Mouse (Mus musculus): Measurements from ENCODE around the gene Rnf6. TPM values are rescaled to one million over a fixed set of nuclear protein-coding genes. Genes with fewer than 3 reads are reported as not detected.

The Rnf6 gene
- polyA plus RNA-seq, 1 experiment from 2014 or later, result 32.5 TPM

DNA sequence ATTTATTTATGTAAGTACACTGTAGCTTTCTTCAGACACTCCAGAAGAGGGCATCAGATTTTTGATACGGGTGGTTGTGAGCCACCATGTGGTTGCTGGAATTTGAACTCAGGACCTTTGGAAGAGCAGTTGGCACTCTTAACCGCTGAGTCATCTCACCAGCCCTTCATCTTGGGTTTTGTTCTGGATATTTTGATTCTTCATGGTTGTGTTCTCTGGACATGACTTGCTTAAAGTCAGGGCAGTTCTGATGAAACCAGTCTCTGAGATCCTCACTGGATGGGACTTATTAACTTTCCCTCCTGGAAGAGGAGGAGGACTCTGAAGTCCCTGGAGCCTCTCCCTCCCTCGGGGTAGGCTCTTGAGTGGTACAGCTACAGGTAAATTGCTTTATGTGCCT, 19.8 kb upstream of the Rnf6 start:
- Histone ChIP-seq H3K4me3 (ENCODE audit: inconsistent target) (no peak overlapping the region), H3K27ac (no peak overlapping the region), H3K36me3 (ENCODE audit: inconsistent target) (no peaks in the 10 kb centered on the region), H3K79me2 (ENCODE audit: inconsistent target) (peaks cover 100% of the 10 kb centered on the region)
- 94% methylated on average over 3 of the region's 3 CpGs for WGBS (ENCODE audit: missing documents)

DNA sequence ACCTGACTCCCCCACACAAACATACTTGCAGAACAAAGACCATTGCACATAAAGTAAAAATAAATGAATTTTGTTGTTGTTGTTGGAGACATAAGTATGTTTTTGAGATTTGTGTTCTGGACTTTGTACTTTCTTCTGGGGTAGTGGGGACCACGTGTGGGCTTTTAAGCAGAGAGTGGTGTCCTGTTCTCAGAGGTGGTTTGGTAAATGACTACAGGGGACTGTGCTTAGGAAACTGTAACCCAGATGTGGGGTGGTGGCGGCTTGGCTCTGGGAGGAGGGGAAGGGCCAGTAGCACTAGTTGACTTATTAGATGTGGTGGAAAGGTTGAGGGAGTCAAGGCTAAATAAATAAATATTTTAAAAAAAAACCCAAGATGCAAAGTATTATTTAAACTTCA, 19.4 kb upstream of the Rnf6 start:
- 96% methylated on average over 2 of the region's 2 CpGs for WGBS (ENCODE audit: missing documents)
- no peak overlapping the region for H3K4me3 ChIP-seq (ENCODE audit: inconsistent target)
- peaks cover 100% of the 10 kb centered on the region for H3K79me2 ChIP-seq (ENCODE audit: inconsistent target)
- H3K36me3 ChIP-seq (ENCODE audit: inconsistent target), result no peaks in the 10 kb centered on the region
- H3K27ac ChIP-seq, result no peak overlapping the region

DNA sequence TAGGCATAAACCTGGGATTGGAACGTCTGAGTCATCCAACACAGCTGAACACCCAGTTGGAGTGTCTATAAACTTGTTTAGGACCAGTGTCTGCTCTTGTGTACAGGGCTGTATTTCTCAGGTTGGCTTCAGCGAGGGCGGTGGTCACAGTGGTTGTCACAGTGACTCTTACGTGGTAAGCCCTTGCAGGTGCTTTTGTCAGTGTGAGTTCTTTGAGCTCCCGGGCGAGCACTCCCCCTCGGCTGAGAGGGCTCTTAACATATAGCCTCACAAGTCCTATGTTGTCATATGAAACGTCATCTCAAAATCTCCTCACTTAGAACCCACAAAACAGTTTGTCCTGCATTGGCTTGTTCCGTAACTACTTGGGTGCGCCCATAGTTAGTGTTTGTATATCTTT, 16.9 kb upstream of the Rnf6 start:
- Histone ChIP-seq H3K4me3 (ENCODE audit: inconsistent target) (no peak overlapping the region), H3K79me2 (ENCODE audit: inconsistent target) (peaks cover 100% of the 10 kb centered on the region), H3K27ac (no peak overlapping the region), H3K36me3 (ENCODE audit: inconsistent target) (no peaks in the 10 kb centered on the region)
- 90% methylated on average over 10 of the region's 10 CpGs for WGBS (ENCODE audit: missing documents)

DNA sequence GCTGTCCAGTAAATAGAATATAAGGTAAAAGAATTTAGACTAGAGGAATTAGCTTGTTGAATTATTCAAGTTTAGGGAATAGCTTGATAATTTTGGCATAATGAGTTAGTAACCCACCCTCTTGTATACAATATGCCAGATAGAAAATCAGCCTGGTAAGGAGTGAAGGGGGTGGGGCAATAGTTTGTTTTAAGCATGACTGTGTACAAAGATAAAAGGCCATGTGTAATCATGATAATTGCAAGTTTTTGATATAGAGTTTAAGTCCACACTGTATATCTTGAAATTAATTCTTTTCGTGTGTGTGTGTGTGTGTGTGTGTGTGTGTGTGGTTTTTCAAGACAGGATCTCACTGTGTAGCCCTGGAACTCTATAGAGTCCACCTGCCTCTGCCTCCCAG, 13.0 kb upstream of the Rnf6 start:
- Histone ChIP-seq H3K4me3 (ENCODE audit: inconsistent target) (no peak overlapping the region), H3K27ac (no peak overlapping the region), H3K36me3 (ENCODE audit: inconsistent target) (no peaks in the 10 kb centered on the region), H3K79me2 (ENCODE audit: inconsistent target) (peaks cover 77% of the 10 kb centered on the region)
- WGBS (ENCODE audit: missing documents), result 100% methylated on average over 1 of the region's 1 CpGs

DNA sequence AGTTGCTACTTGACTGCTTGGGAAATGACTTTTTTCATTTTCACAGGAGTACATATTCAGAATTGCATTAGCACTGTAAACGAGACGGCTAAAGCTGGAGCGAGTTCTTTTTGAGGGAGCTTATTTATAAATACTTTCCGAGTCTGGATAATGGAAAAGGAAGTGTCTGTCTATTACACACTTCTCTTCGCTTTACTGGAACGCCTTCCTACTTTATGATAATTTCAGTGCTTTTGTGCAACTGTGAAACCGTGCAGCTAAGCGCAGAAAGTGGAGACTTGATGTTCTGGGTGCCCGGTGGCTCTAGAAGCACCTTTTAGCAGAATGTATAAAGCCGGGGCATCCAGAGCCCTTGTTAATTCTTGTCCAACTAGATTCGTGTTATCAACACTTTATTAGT, 11.5 kb upstream of the Rnf6 start:
- peaks cover 62% of the 10 kb centered on the region for H3K79me2 ChIP-seq (ENCODE audit: inconsistent target)
- H3K27ac ChIP-seq, result no peak overlapping the region
- H3K4me3 ChIP-seq (ENCODE audit: inconsistent target), result peak overlapping the region; percentile 71; the same call in 1 of the 2 replicates
- 74% methylated on average over 11 of the region's 11 CpGs for WGBS (ENCODE audit: missing documents)
- no peaks in the 10 kb centered on the region for H3K36me3 ChIP-seq (ENCODE audit: inconsistent target)

GRCm38 (mm10) chr5:146232056-146232675, 10.8 kb upstream of the Rnf6 start:
- H3K27ac ChIP-seq, result peak overlapping the region; percentile 44
- 48% methylated on average over 6 of the region's 6 CpGs for WGBS (ENCODE audit: missing documents)

GRCm38 (mm10) chr5:146231655-146231996, 10.3 kb upstream of the Rnf6 start:
- Histone ChIP-seq H3K36me3 (ENCODE audit: inconsistent target) (no peaks in the 10 kb centered on the region), H3K4me3 (ENCODE audit: inconsistent target) (peak overlapping the region; percentile 71), H3K79me2 (ENCODE audit: inconsistent target) (peaks cover 50% of the 10 kb centered on the region), H3K27ac (peak overlapping the region; percentile 44)
- under 1% methylated on average over 17 of the region's 19 CpGs for WGBS (ENCODE audit: missing documents)

More at GRCm38 (mm10) chr5:146232056-146232675, 10.8 kb upstream of the Rnf6 start:
- H3K79me2 ChIP-seq (ENCODE audit: inconsistent target), result peaks cover 56% of the 10 kb centered on the region
- H3K36me3 ChIP-seq (ENCODE audit: inconsistent target), result no peaks in the 10 kb centered on the region
- H3K4me3 ChIP-seq (ENCODE audit: inconsistent target), result peak overlapping the region; percentile 71

- 1% methylated on average over 94 of the region's 102 CpGs for WGBS (ENCODE audit: missing documents)
- H3K36me3 ChIP-seq (ENCODE audit: inconsistent target), result no peaks in the 10 kb centered on the region
- H3K27ac ChIP-seq, result peak within 1 kb of the TSS; percentile 75
- peaks cover 45% of the 10 kb centered on the region for H3K79me2 ChIP-seq (ENCODE audit: inconsistent target)
- peak within 1 kb of the TSS; percentile 71 for H3K4me3 ChIP-seq (ENCODE audit: inconsistent target)
Observed at GRCm38 (mm10) chr5:146230864-146231654, 9.7 kb upstream of the Rnf6 start, which contains the start of gene Cdk8. TSS of gene Cdk8 (plus strand) at chr5:146231230.

- Histone ChIP-seq H3K36me3 (ENCODE audit: inconsistent target) (no peaks in the 10 kb centered on the region), H3K4me3 (ENCODE audit: inconsistent target) (peak overlapping the region; percentile 66), H3K79me2 (ENCODE audit: inconsistent target) (peaks cover 35% of the 10 kb centered on the region), H3K27ac (peak overlapping the region; percentile 75; the same call in 1 of the 2 replicates)
- WGBS (ENCODE audit: missing documents), result 80% methylated on average over 13 of the region's 17 CpGs
Observed at GRCm38 (mm10) chr5:146229869-146230650, 8.7 kb upstream of the Rnf6 start.

DNA sequence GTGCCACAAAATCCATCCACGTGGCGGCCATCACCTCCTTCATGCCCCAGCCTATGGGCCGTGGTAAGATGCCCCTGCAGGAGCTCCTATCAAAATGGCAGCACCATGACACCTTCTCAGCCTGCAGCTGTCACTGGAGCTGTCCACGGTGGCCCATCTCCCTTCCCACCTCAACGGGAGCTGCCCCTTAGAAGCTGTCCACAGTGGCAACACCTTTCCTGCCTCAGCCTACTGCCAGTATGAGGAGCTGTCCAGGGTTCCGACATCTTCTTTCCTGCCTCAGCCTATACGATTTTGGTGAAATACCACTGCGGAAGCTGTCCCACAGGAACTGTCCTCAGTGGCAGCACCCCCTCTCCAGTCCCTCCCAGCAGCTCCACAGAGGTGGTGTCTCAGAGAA, 6.1 kb upstream of the Rnf6 start:
- Histone ChIP-seq H3K36me3 (ENCODE audit: inconsistent target) (no peaks in the 10 kb centered on the region), H3K27ac (no peak overlapping the region), H3K79me2 (ENCODE audit: inconsistent target) (peaks cover 9% of the 10 kb centered on the region), H3K4me3 (ENCODE audit: inconsistent target) (no peak overlapping the region)
- 88% methylated on average over 8 of the region's 8 CpGs for WGBS (ENCODE audit: missing documents)

DNA sequence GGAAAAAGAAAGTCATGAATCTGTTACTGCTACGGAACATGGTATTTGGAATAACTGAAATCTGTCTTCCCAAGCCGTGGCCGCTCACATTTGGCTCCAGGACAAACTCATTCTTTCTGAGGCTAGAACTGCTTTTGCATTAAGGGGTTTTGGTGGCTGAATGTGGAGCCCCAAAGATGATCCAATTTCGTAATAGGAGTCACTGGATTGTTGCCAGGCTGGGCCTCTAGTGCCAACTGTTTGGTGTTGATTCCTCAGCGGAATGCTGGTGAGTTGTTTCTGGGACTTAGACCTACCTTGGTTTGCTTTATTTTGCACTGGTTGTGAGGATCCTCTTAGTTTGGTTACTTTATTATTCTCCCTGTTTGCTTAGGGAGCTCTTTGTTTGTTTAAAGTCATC, 2.4 kb upstream of the Rnf6 start:
- WGBS (ENCODE audit: missing documents), result 87% methylated on average over 5 of the region's 5 CpGs

GRCm38 (mm10) chr5:146221722-146222121, 367 bp upstream of the Rnf6 start:
- H3K79me2 ChIP-seq (ENCODE audit: inconsistent target), result peaks cover 40% of the 10 kb centered on the region
- H3K4me3 ChIP-seq (ENCODE audit: inconsistent target), result peak overlapping the region; percentile 84
- H3K36me3 ChIP-seq (ENCODE audit: inconsistent target), result peaks cover 25% of the 10 kb centered on the region; the same call in 1 of the 2 replicates
- 42% methylated on average over 6 of the region's 6 CpGs for WGBS (ENCODE audit: missing documents)
- H3K27ac ChIP-seq, result peak overlapping the region; percentile 87

More for the DNA sequence above, 2.4 kb upstream of the Rnf6 start:
- no peak overlapping the region for H3K27ac ChIP-seq
- peaks cover 19% of the 10 kb centered on the region for H3K79me2 ChIP-seq (ENCODE audit: inconsistent target)
- H3K36me3 ChIP-seq (ENCODE audit: inconsistent target), result peaks cover 7% of the 10 kb centered on the region; the same call in 1 of the 2 replicates
- no peak overlapping the region for H3K4me3 ChIP-seq (ENCODE audit: inconsistent target)

GRCm38 (mm10) chr5:146220501-146220878, 865 bp downstream of the Rnf6 start:
- H3K27ac ChIP-seq, result peak overlapping the region; percentile 87
- H3K79me2 ChIP-seq (ENCODE audit: inconsistent target), result peaks cover 52% of the 10 kb centered on the region
- WGBS (ENCODE audit: missing documents), result under 1% methylated on average over 11 of the region's 13 CpGs
- H3K4me3 ChIP-seq (ENCODE audit: inconsistent target), result peak overlapping the region; percentile 84
- peaks cover 33% of the 10 kb centered on the region for H3K36me3 ChIP-seq (ENCODE audit: inconsistent target)

GRCm38 (mm10) chr5:146205537-146205936, 15.8 kb downstream of the Rnf6 start:
- no peak overlapping the region for H3K27ac ChIP-seq
- peaks cover 61% of the 10 kb centered on the region for H3K36me3 ChIP-seq (ENCODE audit: inconsistent target)
- 96% methylated on average over 5 of the region's 5 CpGs for WGBS (ENCODE audit: missing documents)
- no peaks in the 10 kb centered on the region for H3K79me2 ChIP-seq (ENCODE audit: inconsistent target)
- H3K4me3 ChIP-seq (ENCODE audit: inconsistent target), result no peak overlapping the region

Measured in macrophage (primary cell).